Mouse (Mus musculus): ENCODE measurements at regions not wholly inside any gene's neighbourhood (a gene's known extent, or its start where the extent isn't known, plus 50 kb on each side); places are given as distances from the start of the nearest gene placed in this dataset.
A peak's percentile ranks its signal among the peaks of the same experiment; 100 is the strongest.

DNA sequence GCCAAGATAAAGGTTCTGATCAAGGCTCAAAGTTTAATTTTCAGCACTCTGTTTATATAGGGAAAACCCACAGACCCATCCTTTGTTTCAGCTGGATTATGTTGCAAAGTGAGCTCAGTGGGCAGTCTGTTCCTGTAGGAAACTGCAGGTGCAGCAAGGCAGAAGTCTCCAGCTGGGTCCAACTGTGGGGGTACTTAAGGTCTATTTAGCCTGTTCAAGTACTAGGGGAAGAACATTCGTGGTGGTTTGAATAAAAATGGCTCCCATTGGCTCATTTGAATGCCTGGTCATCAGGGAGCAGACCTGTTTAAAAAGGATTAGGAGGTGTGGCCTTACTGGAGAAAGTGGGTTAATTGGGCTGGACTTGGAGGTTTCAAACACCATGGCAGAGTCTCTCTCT, 106.3 kb downstream of the 2410131K14Rik start:
- H3K9ac ChIP-seq (replicated peaks; ENCODE audit: low read depth, low read length): no peak overlapping the region
- H3K27ac ChIP-seq (ENCODE audit: low read depth, low read length): no peak overlapping the region
- H3K4me3 ChIP-seq (ENCODE audit: low read depth, low read length): no peak overlapping the region
- H3K4me1 ChIP-seq (ENCODE audit: control insufficient read depth, insufficient read depth, low read length): peaks cover 5% of the 10 kb centered on the region; the same call in 1 of the 2 replicates
- ATAC-seq (ENCODE audit: low read depth): no peak
- H3K27me3 ChIP-seq (ENCODE audit: control insufficient read depth, insufficient read depth, low read length): no peaks in the 10 kb centered on the region
- no peaks in the 10 kb centered on the region for H3K36me3 ChIP-seq (ENCODE audit: control insufficient read depth, insufficient read depth, low read length)
- H3K9me3 ChIP-seq (ENCODE audit: control insufficient read depth, low read length): no peaks in the 10 kb centered on the region
- WGBS: 47% methylated on average over 1 of the region's 1 CpGs
- no peak overlapping the region for H3K4me2 ChIP-seq (ENCODE audit: low read depth, low read length)

DNA sequence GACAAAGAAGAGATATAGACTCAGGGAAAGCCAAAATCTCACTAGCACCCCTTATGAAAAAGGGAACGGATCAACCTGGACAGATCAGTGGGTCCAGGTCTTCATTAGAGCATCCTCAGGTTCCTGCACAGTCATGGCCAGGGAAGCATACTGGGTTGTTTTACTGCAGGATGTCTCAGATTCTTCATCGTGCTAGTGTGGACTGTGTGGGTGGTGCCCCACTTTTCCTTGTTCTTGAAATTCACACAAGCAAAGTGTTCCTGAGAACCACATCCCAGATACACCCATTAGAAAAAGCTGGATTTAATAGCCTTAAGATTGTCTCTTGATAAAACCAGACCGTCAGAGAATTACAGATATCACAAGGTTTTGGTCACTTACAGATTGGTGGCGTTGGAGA, 107.1 kb downstream of the 2410131K14Rik start:
- no peaks in the 10 kb centered on the region for H3K36me3 ChIP-seq (ENCODE audit: control insufficient read depth, insufficient read depth, low read length)
- WGBS: 96% methylated on average over 4 of the region's 4 CpGs
- no peaks in the 10 kb centered on the region for H3K27me3 ChIP-seq (ENCODE audit: control insufficient read depth, insufficient read depth, low read length)
- H3K9ac ChIP-seq (replicated peaks; ENCODE audit: low read depth, low read length): no peak overlapping the region
- H3K4me1 ChIP-seq (ENCODE audit: control insufficient read depth, insufficient read depth, low read length): peaks cover 7% of the 10 kb centered on the region; the same call in 1 of the 2 replicates
- H3K27ac ChIP-seq (ENCODE audit: low read depth, low read length): no peak overlapping the region
- no peak for ATAC-seq (ENCODE audit: low read depth)
- no peaks in the 10 kb centered on the region for H3K9me3 ChIP-seq (ENCODE audit: control insufficient read depth, low read length)
- no peak overlapping the region for H3K4me3 ChIP-seq (ENCODE audit: low read depth, low read length)
- H3K4me2 ChIP-seq (ENCODE audit: low read depth, low read length): no peak overlapping the region

DNA sequence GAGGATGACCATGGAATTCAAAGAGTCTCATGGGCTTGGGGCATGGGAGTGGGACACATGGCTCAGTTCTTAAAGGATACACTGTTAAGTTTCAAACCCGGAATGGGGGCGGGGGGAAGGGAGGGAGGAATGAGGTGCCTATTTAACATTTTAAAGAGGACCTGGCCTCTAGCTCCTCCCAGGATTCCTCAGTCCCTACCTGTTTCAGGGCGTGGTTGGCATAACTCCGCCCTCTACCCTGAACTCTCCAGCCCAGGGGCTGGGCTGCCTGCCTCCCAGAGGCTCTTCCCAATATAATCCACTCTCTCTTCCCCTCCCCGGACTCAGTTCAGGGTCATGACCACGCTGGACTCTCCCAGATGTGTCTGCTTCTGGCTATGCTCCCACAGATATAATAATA, 108.0 kb downstream of the 2410131K14Rik start:
- Histone ChIP-seq H3K27me3 (ENCODE audit: control insufficient read depth, insufficient read depth, low read length) (no peaks in the 10 kb centered on the region), H3K4me3 (ENCODE audit: low read depth, low read length) (no peak overlapping the region), H3K27ac (ENCODE audit: low read depth, low read length) (no peak overlapping the region), H3K4me2 (ENCODE audit: low read depth, low read length) (no peak overlapping the region), H3K36me3 (ENCODE audit: control insufficient read depth, insufficient read depth, low read length) (no peaks in the 10 kb centered on the region), H3K4me1 (ENCODE audit: control insufficient read depth, insufficient read depth, low read length) (peaks cover 7% of the 10 kb centered on the region; the same call in 1 of the 2 replicates), H3K9me3 (ENCODE audit: control insufficient read depth, low read length) (no peaks in the 10 kb centered on the region), H3K9ac (replicated peaks; ENCODE audit: low read depth, low read length) (no peak overlapping the region)
- 56% methylated on average over 6 of the region's 6 CpGs for WGBS
- ATAC-seq (ENCODE audit: low read depth): no peak

GRCm38 (mm10) chr5:118353689-118354088, 108.7 kb downstream of the 2410131K14Rik start:
- no peaks in the 10 kb centered on the region for H3K36me3 ChIP-seq (ENCODE audit: control insufficient read depth, insufficient read depth, low read length)
- 25% methylated on average over 9 of the region's 9 CpGs for WGBS
- H3K9ac ChIP-seq (replicated peaks; ENCODE audit: low read depth, low read length): no peak overlapping the region
- ATAC-seq (ENCODE audit: low read depth): no peak
- no peak overlapping the region for H3K4me2 ChIP-seq (ENCODE audit: low read depth, low read length)
- no peak overlapping the region for H3K4me3 ChIP-seq (ENCODE audit: low read depth, low read length)
- no peak overlapping the region for H3K27ac ChIP-seq (ENCODE audit: low read depth, low read length)
- no peaks in the 10 kb centered on the region for H3K9me3 ChIP-seq (ENCODE audit: control insufficient read depth, low read length)
- H3K27me3 ChIP-seq (ENCODE audit: control insufficient read depth, insufficient read depth, low read length): no peaks in the 10 kb centered on the region
- H3K4me1 ChIP-seq (ENCODE audit: control insufficient read depth, insufficient read depth, low read length): peaks cover 7% of the 10 kb centered on the region; the same call in 1 of the 2 replicates

DNA sequence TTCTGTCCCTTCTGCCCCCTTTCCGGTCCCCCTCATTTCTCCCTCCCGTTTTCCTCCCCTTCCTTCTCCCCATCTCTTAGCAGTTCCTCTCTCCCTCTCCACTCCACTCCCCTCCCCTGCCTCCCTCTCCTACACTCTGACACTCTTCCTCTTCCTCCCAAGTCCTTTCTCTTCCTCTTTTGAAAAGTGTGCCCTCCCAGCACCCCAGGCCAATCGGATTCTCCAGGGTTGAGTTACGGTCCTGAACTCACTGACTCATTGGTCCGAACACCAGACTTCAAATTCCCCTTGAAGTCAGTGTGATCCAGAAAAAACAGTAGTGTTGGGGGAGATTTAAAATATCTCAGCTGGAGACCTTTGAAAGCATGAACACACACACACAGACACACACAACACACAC, 109.1 kb downstream of the 2410131K14Rik start:
- Histone ChIP-seq H3K27me3 (ENCODE audit: control insufficient read depth, insufficient read depth, low read length) (no peaks in the 10 kb centered on the region), H3K4me2 (ENCODE audit: low read depth, low read length) (no peak overlapping the region), H3K27ac (ENCODE audit: low read depth, low read length) (no peak overlapping the region), H3K36me3 (ENCODE audit: control insufficient read depth, insufficient read depth, low read length) (no peaks in the 10 kb centered on the region), H3K9ac (replicated peaks; ENCODE audit: low read depth, low read length) (no peak overlapping the region), H3K4me1 (ENCODE audit: control insufficient read depth, insufficient read depth, low read length) (peaks cover 7% of the 10 kb centered on the region; the same call in 1 of the 2 replicates), H3K4me3 (ENCODE audit: low read depth, low read length) (no peak overlapping the region), H3K9me3 (ENCODE audit: control insufficient read depth, low read length) (no peaks in the 10 kb centered on the region)
- ATAC-seq (ENCODE audit: low read depth): no peak
- WGBS: 39% methylated on average over 5 of the region's 5 CpGs

DNA sequence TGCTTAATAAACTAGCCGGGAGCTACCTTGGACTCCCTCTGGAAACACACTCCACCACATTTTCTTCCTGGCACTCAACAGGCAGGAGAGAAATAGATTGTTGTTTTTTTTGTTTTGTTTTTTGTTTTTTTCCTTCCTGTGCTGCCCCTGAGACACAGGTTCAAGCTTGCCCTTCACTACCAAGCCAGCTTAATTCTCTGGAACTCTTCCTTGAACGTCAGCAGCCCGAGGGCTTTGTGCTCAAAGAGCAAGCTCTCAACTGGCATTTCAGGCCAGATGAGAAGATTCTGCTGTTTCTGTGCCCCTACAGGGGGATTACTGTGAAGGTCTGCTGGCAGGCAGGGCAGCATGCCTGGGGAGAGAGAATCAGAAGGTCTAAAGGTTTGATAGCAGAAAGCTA, 109.8 kb downstream of the 2410131K14Rik start:
- Histone ChIP-seq H3K36me3 (ENCODE audit: control insufficient read depth, insufficient read depth, low read length) (no peaks in the 10 kb centered on the region), H3K9me3 (ENCODE audit: control insufficient read depth, low read length) (no peaks in the 10 kb centered on the region), H3K27me3 (ENCODE audit: control insufficient read depth, insufficient read depth, low read length) (no peaks in the 10 kb centered on the region), H3K9ac (replicated peaks; ENCODE audit: low read depth, low read length) (no peak overlapping the region), H3K4me3 (ENCODE audit: low read depth, low read length) (no peak overlapping the region), H3K27ac (ENCODE audit: low read depth, low read length) (no peak overlapping the region), H3K4me1 (ENCODE audit: control insufficient read depth, insufficient read depth, low read length) (peaks cover 7% of the 10 kb centered on the region; the same call in 1 of the 2 replicates), H3K4me2 (ENCODE audit: low read depth, low read length) (no peak overlapping the region)
- 34% methylated on average over 3 of the region's 3 CpGs for WGBS
- ATAC-seq (ENCODE audit: low read depth): no peak

GRCm38 (mm10) chr5:118355287-118355686, 110.3 kb downstream of the 2410131K14Rik start:
- Histone ChIP-seq H3K9me3 (ENCODE audit: control insufficient read depth, low read length) (no peaks in the 10 kb centered on the region), H3K4me3 (ENCODE audit: low read depth, low read length) (no peak overlapping the region), H3K27ac (ENCODE audit: low read depth, low read length) (no peak overlapping the region), H3K9ac (replicated peaks; ENCODE audit: low read depth, low read length) (no peak overlapping the region), H3K27me3 (ENCODE audit: control insufficient read depth, insufficient read depth, low read length) (no peaks in the 10 kb centered on the region), H3K36me3 (ENCODE audit: control insufficient read depth, insufficient read depth, low read length) (no peaks in the 10 kb centered on the region), H3K4me2 (ENCODE audit: low read depth, low read length) (no peak overlapping the region), H3K4me1 (ENCODE audit: control insufficient read depth, insufficient read depth, low read length) (peaks cover 8% of the 10 kb centered on the region; the same call in 1 of the 2 replicates)
- no peak for ATAC-seq (ENCODE audit: low read depth)
- 73% methylated on average over 5 of the region's 5 CpGs for WGBS

- Histone ChIP-seq H3K4me3 (ENCODE audit: low read depth, low read length) (no peak overlapping the region), H3K9me3 (ENCODE audit: control insufficient read depth, low read length) (no peaks in the 10 kb centered on the region), H3K27ac (ENCODE audit: low read depth, low read length) (no peak overlapping the region), H3K36me3 (ENCODE audit: control insufficient read depth, insufficient read depth, low read length) (no peaks in the 10 kb centered on the region), H3K27me3 (ENCODE audit: control insufficient read depth, insufficient read depth, low read length) (no peaks in the 10 kb centered on the region), H3K4me2 (ENCODE audit: low read depth, low read length) (no peak overlapping the region), H3K9ac (replicated peaks; ENCODE audit: low read depth, low read length) (no peak overlapping the region), H3K4me1 (ENCODE audit: control insufficient read depth, insufficient read depth, low read length) (peaks cover 9% of the 10 kb centered on the region; the same call in 1 of the 2 replicates)
- peak; percentile 54; the same call in 1 of the 2 replicates for ATAC-seq (ENCODE audit: low read depth)
- 38% methylated on average over 11 of the region's 11 CpGs for WGBS
These were observed 110.8 kb downstream of the 2410131K14Rik start for GRCm38 (mm10) chr5:118355691-118356337.

- peaks cover 9% of the 10 kb centered on the region; the same call in 1 of the 2 replicates for H3K4me1 ChIP-seq (ENCODE audit: control insufficient read depth, insufficient read depth, low read length)
- ATAC-seq (ENCODE audit: low read depth): no peak
- 60% methylated on average over 13 of the region's 13 CpGs for WGBS
These were observed 114.8 kb downstream of the 2410131K14Rik start for GRCm38 (mm10) chr5:118359646-118360373.

More at GRCm38 (mm10) chr5:118359646-118360373, 114.8 kb downstream of the 2410131K14Rik start:
- Histone ChIP-seq H3K4me3 (ENCODE audit: low read depth, low read length) (no peak overlapping the region), H3K4me2 (ENCODE audit: low read depth, low read length) (no peak overlapping the region), H3K36me3 (ENCODE audit: control insufficient read depth, insufficient read depth, low read length) (no peaks in the 10 kb centered on the region), H3K27ac (ENCODE audit: low read depth, low read length) (no peak overlapping the region), H3K9me3 (ENCODE audit: control insufficient read depth, low read length) (no peaks in the 10 kb centered on the region), H3K9ac (replicated peaks; ENCODE audit: low read depth, low read length) (no peak overlapping the region), H3K27me3 (ENCODE audit: control insufficient read depth, insufficient read depth, low read length) (no peaks in the 10 kb centered on the region)
